Mouse (Mus musculus): ENCODE measurements at regions not wholly inside any gene's neighbourhood (a gene's known extent, or its start where the extent isn't known, plus 50 kb on each side); places are given as distances from the start of the nearest gene placed in this dataset.

GRCm38 (mm10) chr6:55781146-55781545 lies 55.5 kb upstream of the Itprid1 start:
- DNase-seq, result peak; percentile 22

- peak; percentile 14 for DNase-seq
Measured at GRCm38 (mm10) chr6:55775527-55775926, 61.2 kb upstream of the Itprid1 start.

DNA sequence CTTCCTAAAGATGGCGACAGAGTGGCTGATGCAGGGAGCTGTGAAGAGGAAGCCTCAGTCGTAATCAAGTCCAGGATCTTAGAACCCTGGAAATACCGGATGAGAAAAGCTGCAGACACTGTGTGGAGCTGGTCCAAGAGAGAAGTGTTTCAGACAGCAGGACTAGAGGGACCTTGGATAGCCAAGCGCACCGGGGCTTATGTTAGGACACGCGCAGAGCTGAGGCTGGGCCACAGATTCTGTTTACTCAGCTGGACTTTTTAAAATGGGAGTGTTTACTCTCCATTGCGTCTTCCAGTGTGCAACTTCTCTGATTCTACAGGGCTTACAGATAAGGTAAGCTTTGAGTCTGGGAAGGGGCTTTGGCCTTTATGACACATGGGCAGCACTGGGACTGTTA lies 66.4 kb upstream of the Itprid1 start:
- peak; percentile 61 for DNase-seq

DNA sequence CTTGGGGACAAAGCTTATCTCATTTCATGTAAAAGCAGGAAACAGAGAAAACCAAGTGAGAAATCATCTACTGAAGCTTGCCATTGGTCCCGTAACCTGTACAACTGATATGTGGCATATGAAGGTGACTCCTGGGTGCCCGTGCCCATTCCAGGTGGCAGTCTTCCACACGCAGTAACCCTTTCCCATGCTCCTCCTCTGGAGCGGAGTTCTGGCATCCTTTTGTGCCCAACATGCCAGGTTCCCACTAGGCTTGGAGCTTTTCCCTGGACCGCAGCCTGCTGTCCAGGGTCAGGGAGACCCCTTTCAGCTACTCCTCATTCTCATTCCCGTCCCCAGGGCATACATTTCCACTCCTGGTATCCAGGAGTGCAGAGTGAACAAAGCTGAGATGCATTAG lies 74.4 kb upstream of the Neurod6 start:
- DNase-seq, result peak; percentile 68

- DNase-seq, result peak; percentile 51
Measured at GRCm38 (mm10) chr6:55750831-55751230, 69.8 kb upstream of the Neurod6 start.

- peak; percentile 16 for DNase-seq
Measured at GRCm38 (mm10) chr6:55745859-55746151, 64.7 kb upstream of the Neurod6 start.

GRCm38 (mm10) chr6:55745105-55745858 lies 64.2 kb upstream of the Neurod6 start:
- no peak for DNase-seq

- no peak for DNase-seq
Measured at GRCm38 (mm10) chr6:55731301-55731826, 50.3 kb upstream of the Neurod6 start.

All from heart, adult 11 months (tissue).